Mouse (Mus musculus): Measurements from ENCODE around the gene Rpl26. TPM values are rescaled to one million over a fixed set of nuclear protein-coding genes. Genes with fewer than 3 reads are reported as not detected.
A peak's percentile ranks its signal among the peaks of the same experiment; 100 is the strongest.

Gene Rpl26
- polyA plus RNA-seq, 1 experiment from 2014 or later = 691 TPM

- 53% methylated on average over 3 of the region's 3 CpGs for WGBS
- ATAC-seq (ENCODE audit: low FRiP score) = no peak
- Histone ChIP-seq H3K9ac (no peak overlapping the region), H3K4me2 (peak overlapping the region; percentile 11; the same call in 1 of the 2 replicates), H3K36me3 (no peaks in the 10 kb centered on the region), H3K4me3 (no peak overlapping the region), H3K9me3 (no peaks in the 10 kb centered on the region), H3K27ac (no peak overlapping the region), H3K27me3 (peaks cover 68% of the 10 kb centered on the region), H3K4me1 (replicated peaks) (peaks cover 11% of the 10 kb centered on the region)
These were observed 54.7 kb downstream of the Rpl26 start for GRCm38 (mm10) chr11:68956107-68956506.

Other genes starting within 250 kb of the Rpl26 start
- 93.4 and 98.3 TPM in 2 replicates for gene Myh10, start 210.0 kb upstream of the Rpl26 start, polyA plus RNA-seq (2015; fragmentation: Nextera tagmentation; extraction: Ambion mirVana)
- 90.8 and 92.6 TPM in 2 replicates for gene Ndel1, start 29.7 kb upstream of the Rpl26 start, polyA plus RNA-seq (2015; fragmentation: Nextera tagmentation; extraction: Ambion mirVana)
- gene Rnf222, start 13.0 kb upstream of the Rpl26 start, polyA plus RNA-seq (2015; fragmentation: Nextera tagmentation; extraction: Ambion mirVana) = 0.09 TPM in 1 of 2 replicates, not detected in the other
- 0.60 and 0.84 TPM in 2 replicates for gene Odf4, start 25.5 kb downstream of the Rpl26 start, polyA plus RNA-seq (2015; fragmentation: Nextera tagmentation; extraction: Ambion mirVana)
- gene Arhgef15, start 55.9 kb downstream of the Rpl26 start, polyA plus RNA-seq (2015; fragmentation: Nextera tagmentation; extraction: Ambion mirVana) = 14.3 and 16.2 TPM in 2 replicates
- 1.5 TPM in 2 replicates for gene Slc25a35, start 66.5 kb downstream of the Rpl26 start, polyA plus RNA-seq (2015; fragmentation: Nextera tagmentation; extraction: Ambion mirVana)
- 24.7 and 26.7 TPM in 2 replicates for gene Rangrf, start 73.6 kb downstream of the Rpl26 start, polyA plus RNA-seq (2015; fragmentation: Nextera tagmentation; extraction: Ambion mirVana)
- 19.1 and 20.4 TPM in 2 replicates for gene Pfas, start 106.9 kb downstream of the Rpl26 start, polyA plus RNA-seq (2015; fragmentation: Nextera tagmentation; extraction: Ambion mirVana)
- gene Ctc1, start 114.3 kb downstream of the Rpl26 start, polyA plus RNA-seq (2015; fragmentation: Nextera tagmentation; extraction: Ambion mirVana) = 49.4 and 49.9 TPM in 2 replicates
- gene Aurkb, start 144.1 kb downstream of the Rpl26 start, polyA plus RNA-seq (2015; fragmentation: Nextera tagmentation; extraction: Ambion mirVana) = 31.7 and 34.2 TPM in 2 replicates
- gene Borcs6, start 158.1 kb downstream of the Rpl26 start, polyA plus RNA-seq (2015; fragmentation: Nextera tagmentation; extraction: Ambion mirVana) = 13.4 and 15.2 TPM in 2 replicates
- gene Tmem107, start 169.2 kb downstream of the Rpl26 start, polyA plus RNA-seq (2015; fragmentation: Nextera tagmentation; extraction: Ambion mirVana) = 28.7 and 41.0 TPM in 2 replicates
- gene Vamp2, start 186.9 kb downstream of the Rpl26 start, polyA plus RNA-seq (2015; fragmentation: Nextera tagmentation; extraction: Ambion mirVana) = 217 and 227 TPM in 2 replicates
- gene Per1, start 193.6 kb downstream of the Rpl26 start, polyA plus RNA-seq (2015; fragmentation: Nextera tagmentation; extraction: Ambion mirVana) = 7.4 and 9.4 TPM in 2 replicates
- gene Hes7, start 218.8 kb downstream of the Rpl26 start, polyA plus RNA-seq (2015; fragmentation: Nextera tagmentation; extraction: Ambion mirVana) = 0.26 and 0.35 TPM in 2 replicates
- 0.13 and 0.25 TPM in 2 replicates for gene 9130213A22Rik, start 221.0 kb downstream of the Rpl26 start, polyA plus RNA-seq (2015; fragmentation: Nextera tagmentation; extraction: Ambion mirVana)
- 0.71 and 1.3 TPM in 2 replicates for gene Aloxe3, start 224.3 kb downstream of the Rpl26 start, polyA plus RNA-seq (2015; fragmentation: Nextera tagmentation; extraction: Ambion mirVana)

Data from hindbrain, embryonic 13.5 days (tissue).